Mouse (Mus musculus) kidney, embryonic 16.5 days (tissue): ENCODE data around the gene Mbd3l2. TPM values are rescaled to one million over a fixed set of nuclear protein-coding genes. Genes with fewer than 3 reads are reported as not detected.
"Not testable (repeated sequence)": the region's sequence is repeated elsewhere in the genome, so short reads cannot be mapped to it uniquely, and the experiment has no call there.

Experiments
- ATAC-seq: fragments of 200-750 bp; cut with Nextera tagmentation; 2 replicates; pipeline ENCODE4 v1.8.0; 2017; ENCODE audit warnings: moderate TSS enrichment; ENCODE audit not compliant: low FRiP score, low TSS enrichment
- H3K27ac ChIP-seq: fragments of 300-500 bp; sonication (generic); 2 replicates; pipeline ENCODE4 v1.5.1; 2014; ENCODE audit warnings: low read length
- H3K27me3 ChIP-seq: fragments of 300-500 bp; sonication (generic); 2 replicates; pipeline ENCODE4 v1.6.1; 2014; ENCODE audit warnings: low read length, control low read depth, mixed read lengths; ENCODE audit not compliant: insufficient read depth
- H3K36me3 ChIP-seq: fragments of 300-500 bp; sonication (generic); 2 replicates; pipeline ENCODE4 v1.6.1; 2014; ENCODE audit warnings: low read length, control low read depth, mixed read lengths; ENCODE audit not compliant: insufficient read depth
- H3K4me1 ChIP-seq: fragments of 300-500 bp; sonication (generic); 2 replicates; pipeline ENCODE4 v1.6.1; 2014; ENCODE audit warnings: low read length, control low read depth, mixed read lengths; ENCODE audit not compliant: insufficient read depth
- H3K4me2 ChIP-seq: fragments of 300-500 bp; sonication (generic); replicated peaks from 2 replicates; pipeline ENCODE4 v1.6.1; 2014; ENCODE audit warnings: low read depth, low read length
- H3K4me3 ChIP-seq: fragments of 300-500 bp; sonication (generic); 2 replicates; pipeline ENCODE4 v1.5.1; 2014; ENCODE audit warnings: mild to moderate bottlenecking, low read length
- H3K9ac ChIP-seq: fragments of 300-500 bp; sonication (generic); replicated peaks from 2 replicates; pipeline ENCODE4 v1.6.1; 2014; ENCODE audit warnings: low read length
- H3K9me3 ChIP-seq: fragments of 300-500 bp; sonication (generic); 2 replicates; pipeline ENCODE4 v1.6.1; 2016; ENCODE audit warnings: low read length, control low read depth
- WGBS: fragments of 180-500 bp; shearing (Covaris S2); extraction: QIAGEN DNeasy Blood & Tissue Kit; methylation state at CpG from one replicate; pipeline ENCODE4 v1.1.7; 2014; 5-methylcytosine and 5-hydroxymethylcytosine counted together
- polyA plus RNA-seq: library from polyadenylated mRNA; unstranded; fragments of >200 nt; fragmentation: Nextera tagmentation; extraction: Ambion mirVana; gene quantifications from 2 replicates; pipeline ENCODE4 v1.2.1, GENCODE M21; 2015

Mbd3l2 gene
- polyA plus RNA-seq: not detected in 2 replicates

GRCm38 (mm10) chr9:18430354-18430753, at the start of gene Mbd3l2:
Mbd3l2 (plus strand) TSS chr9:18430654.
- ATAC-seq: no peak
- no peak within 1 kb of the TSS for H3K9ac ChIP-seq
- no peaks in the 10 kb centered on the region for H3K9me3 ChIP-seq
- no peak within 1 kb of the TSS for H3K4me3 ChIP-seq
- no peak within 1 kb of the TSS for H3K4me2 ChIP-seq
- H3K4me1 ChIP-seq: no peaks in the 10 kb centered on the region
- H3K27ac ChIP-seq: no peak within 1 kb of the TSS
- H3K27me3 ChIP-seq: no peaks in the 10 kb centered on the region
- no peaks in the 10 kb centered on the region for H3K36me3 ChIP-seq

GRCm38 (mm10) chr9:18385782-18386181, 44.7 kb upstream of the Mbd3l2 start:
- H3K27me3 ChIP-seq: no peaks in the 10 kb centered on the region
- H3K4me2 ChIP-seq: peak overlapping the region; percentile 41
- no peaks in the 10 kb centered on the region for H3K9me3 ChIP-seq
- whole genome bisulfite sequencing: 20% methylated on average over 6 of the region's 6 CpGs
- H3K9ac ChIP-seq: no peak overlapping the region; the same call in 1 of the 2 replicates
- no peaks in the 10 kb centered on the region for H3K4me1 ChIP-seq
- H3K27ac ChIP-seq: no peak overlapping the region
- ATAC-seq: no peak
- no peaks in the 10 kb centered on the region for H3K36me3 ChIP-seq
- peak overlapping the region; percentile 26; the same call in 1 of the 2 replicates for H3K4me3 ChIP-seq

GRCm38 (mm10) chr9:18399629-18400028, 30.8 kb upstream of the Mbd3l2 start:
- no peak overlapping the region for H3K9ac ChIP-seq
- H3K9me3 ChIP-seq: no peaks in the 10 kb centered on the region
- no peak overlapping the region for H3K27ac ChIP-seq
- H3K27me3 ChIP-seq: no peaks in the 10 kb centered on the region
- no peaks in the 10 kb centered on the region for H3K4me1 ChIP-seq
- no peak for ATAC-seq
- 75% methylated on average over 1 of the region's 1 CpGs for WGBS
- no peaks in the 10 kb centered on the region for H3K36me3 ChIP-seq
- H3K4me2 ChIP-seq: no peak overlapping the region
- H3K4me3 ChIP-seq: no peak overlapping the region

GRCm38 (mm10) chr9:18402895-18403294, 27.6 kb upstream of the Mbd3l2 start, which contains the start of gene Naalad2:
Naalad2 (minus strand) TSS chr9:18402995.
- 87% methylated on average over 2 of the region's 2 CpGs for WGBS
- not testable (repeated sequence) for H3K36me3 ChIP-seq, H3K4me2 ChIP-seq, H3K4me3 ChIP-seq, H3K9me3 ChIP-seq, H3K4me1 ChIP-seq, H3K27me3 ChIP-seq, H3K9ac ChIP-seq, H3K27ac ChIP-seq, ATAC-seq

GRCm38 (mm10) chr9:18404118-18404517, 26.3 kb upstream of the Mbd3l2 start, which contains the start of gene Ubtfl1:
Ubtfl1 (plus strand) TSS chr9:18404418.
- Histone ChIP-seq H3K27me3 (no peaks in the 10 kb centered on the region), H3K4me1 (no peaks in the 10 kb centered on the region), H3K4me2 (no peak within 1 kb of the TSS), H3K9ac (no peak within 1 kb of the TSS), H3K9me3 (no peaks in the 10 kb centered on the region), H3K36me3 (no peaks in the 10 kb centered on the region), H3K4me3 (no peak within 1 kb of the TSS), H3K27ac (no peak within 1 kb of the TSS)
- WGBS: 78% methylated on average over 1 of the region's 1 CpGs
- no peak for ATAC-seq

GRCm38 (mm10) chr9:18412371-18412770, 18.1 kb upstream of the Mbd3l2 start:
- not testable (repeated sequence) for ATAC-seq, H3K9ac ChIP-seq
- WGBS: 88% methylated on average over 4 of the region's 4 CpGs

GRCm38 (mm10) chr9:18431687-18432086, 1.2 kb downstream of the Mbd3l2 start:
- Histone ChIP-seq H3K9ac (no peak overlapping the region), H3K27me3 (no peaks in the 10 kb centered on the region), H3K4me3 (no peak overlapping the region), H3K4me1 (no peaks in the 10 kb centered on the region), H3K36me3 (no peaks in the 10 kb centered on the region), H3K9me3 (no peaks in the 10 kb centered on the region), H3K27ac (no peak overlapping the region), H3K4me2 (no peak overlapping the region)
- 87% methylated on average over 10 of the region's 10 CpGs for WGBS
- ATAC-seq: no peak

More at GRCm38 (mm10) chr9:18412371-18412770, 18.1 kb upstream of the Mbd3l2 start:
- not testable (repeated sequence) for H3K4me1 ChIP-seq, H3K9me3 ChIP-seq, H3K36me3 ChIP-seq, H3K27me3 ChIP-seq, H3K27ac ChIP-seq, H3K4me2 ChIP-seq, H3K4me3 ChIP-seq

GRCm38 (mm10) chr9:18456520-18456919, 26.1 kb downstream of the Mbd3l2 start:
- Histone ChIP-seq H3K9ac (no peak overlapping the region), H3K4me3 (no peak overlapping the region), H3K4me1 (no peaks in the 10 kb centered on the region), H3K27me3 (no peaks in the 10 kb centered on the region), H3K36me3 (peaks cover 34% of the 10 kb centered on the region), H3K9me3 (peaks cover 7% of the 10 kb centered on the region), H3K27ac (no peak overlapping the region), H3K4me2 (no peak overlapping the region)
- no peak for ATAC-seq
- WGBS: 96% methylated on average over 4 of the region's 4 CpGs

- no peak for ATAC-seq
- peaks cover 10% of the 10 kb centered on the region for H3K9me3 ChIP-seq
- H3K4me3 ChIP-seq: no peak overlapping the region
- WGBS: 79% methylated on average over 3 of the region's 3 CpGs
- no peaks in the 10 kb centered on the region for H3K27me3 ChIP-seq
- H3K36me3 ChIP-seq: peaks cover 19% of the 10 kb centered on the region; the same call in 1 of the 2 replicates
- no peak overlapping the region for H3K27ac ChIP-seq
- H3K9ac ChIP-seq: no peak overlapping the region
- H3K4me1 ChIP-seq: no peaks in the 10 kb centered on the region
- H3K4me2 ChIP-seq: no peak overlapping the region
Observed at GRCm38 (mm10) chr9:18467350-18467749, 36.9 kb downstream of the Mbd3l2 start.

- WGBS: 70% methylated on average over 3 of the region's 3 CpGs
- Histone ChIP-seq H3K4me3 (no peak overlapping the region), H3K4me1 (peaks cover 4% of the 10 kb centered on the region), H3K9me3 (peaks cover 9% of the 10 kb centered on the region), H3K27me3 (no peaks in the 10 kb centered on the region), H3K9ac (no peak overlapping the region), H3K27ac (no peak overlapping the region), H3K36me3 (peaks cover 16% of the 10 kb centered on the region; the same call in 1 of the 2 replicates), H3K4me2 (no peak overlapping the region)
- ATAC-seq: no peak
Observed at GRCm38 (mm10) chr9:18468005-18468404, 37.6 kb downstream of the Mbd3l2 start.
